Mouse (Mus musculus): ENCODE results near the gene Selenok. TPM values are rescaled to one million over a fixed set of nuclear protein-coding genes. Genes with fewer than 3 reads are reported as not detected.

Selenok gene
- total and polyA plus RNA-seq, 3 experiments: 49.8 to 71.1 TPM; not detected in 1

- Histone ChIP-seq H3K9me3 (replicated peaks; ENCODE audit: insufficient read depth, low read length) (no peaks in the 10 kb centered on the region), H3K4me1 (ENCODE audit: control insufficient read depth in 1 of 2, insufficient read depth in 2 of 2, low read length in 2 of 2) (peaks cover 2 to 3% of the 10 kb centered on the region in 2 experiments; a peak in 1 of 4 replicates), H3K9ac (ENCODE audit: control insufficient read depth, low read depth, low read length, poor library complexity, severe bottlenecking) (no peak overlapping the region), H3K36me3 (ENCODE audit: control insufficient read depth in 1 of 2, insufficient read depth in 2 of 2, low read length in 2 of 2) (peaks cover 0 to 4% of the 10 kb centered on the region in 2 experiments; a peak in 1 of 4 replicates), H3K27ac (ENCODE audit: control insufficient read depth, low read depth, low read length) (no peak overlapping the region), H3K79me2 (ENCODE audit: control insufficient read depth, insufficient read depth, low read length, poor library complexity) (no peaks in the 10 kb centered on the region), H3K4me3 (ENCODE audit: control insufficient read depth in 1 of 2, insufficient read depth in 1 of 2, low read depth in 2 of 2, low read length in 2 of 2) (no peak overlapping the region), H3K27me3 (ENCODE audit: control insufficient read depth in 1 of 2, insufficient read depth in 2 of 2, low read length in 2 of 2) (no peaks in the 10 kb centered on the region)
- no peak for DNase-seq (ENCODE audit: low read depth, low spot score)
- TF ChIP-seq SIN3A (IDR thresholded peaks at IDR 0.05; ENCODE audit: low read length) (no peak), EP300 (IDR thresholded peaks at IDR 0.05; ENCODE audit: low read depth in 1 of 2, low read length in 2 of 2) (no peak), MAFK (IDR thresholded peaks at IDR 0.05; ENCODE audit: borderline replicate concordance, low read depth, low read length) (no peak), CHD1 (IDR thresholded peaks at IDR 0.05; ENCODE audit: low read depth, low read length) (no peak), MYB (IDR thresholded peaks at IDR 0.05; ENCODE audit: low read depth, low read length) (no peak), NRF1 (IDR thresholded peaks at IDR 0.05; ENCODE audit: insufficient read depth, low read depth, low read length, poor library complexity, severe bottlenecking) (no peak), RAD21 (IDR thresholded peaks at IDR 0.05; ENCODE audit: low read depth, low read length) (no peak), MAZ (IDR thresholded peaks at IDR 0.05; ENCODE audit: low read depth, low read length) (no peak), MAX (IDR thresholded peaks at IDR 0.05; ENCODE audit: low read length) (no peak), ZKSCAN1 (IDR thresholded peaks at IDR 0.05; ENCODE audit: low read depth, low read length) (no peak), RCOR1 (IDR thresholded peaks at IDR 0.05; ENCODE audit: low read depth, low read length) (no peak), USF2 (IDR thresholded peaks at IDR 0.05; ENCODE audit: borderline replicate concordance in 1 of 2, insufficient read depth in 1 of 2, low read depth in 1 of 2, low read length in 2 of 2) (no peak), JUND (IDR thresholded peaks at IDR 0.05; ENCODE audit: low read depth, low read length) (no peak), KAT2A (conservative IDR thresholded peaks at IDR 0.05; ENCODE audit: low read depth, low read length) (no peak), ZC3H11A (IDR thresholded peaks at IDR 0.05; ENCODE audit: low read depth, low read length) (no peak), ZNF384 (IDR thresholded peaks at IDR 0.05; ENCODE audit: low read depth, low read length) (no peak), ELF1 (IDR thresholded peaks at IDR 0.05; ENCODE audit: low read depth, low read length) (no peak)
Observed at GRCm38 (mm10) chr14:29996000-29996751, 28.1 kb downstream of the Selenok start.

GRCm38 (mm10) chr14:29997345-29997744 lies 29.2 kb downstream of the Selenok start:
- Histone ChIP-seq H3K9ac (ENCODE audit: control insufficient read depth, low read depth, low read length, poor library complexity, severe bottlenecking) (no peak overlapping the region), H3K27ac (ENCODE audit: control insufficient read depth, low read depth, low read length) (no peak overlapping the region), H3K27me3 (ENCODE audit: control insufficient read depth in 1 of 2, insufficient read depth in 2 of 2, low read length in 2 of 2) (no peaks in the 10 kb centered on the region), H3K36me3 (ENCODE audit: control insufficient read depth in 1 of 2, insufficient read depth in 2 of 2, low read length in 2 of 2) (peaks cover 0 to 4% of the 10 kb centered on the region in 2 experiments; a peak in 1 of 4 replicates), H3K79me2 (ENCODE audit: control insufficient read depth, insufficient read depth, low read length, poor library complexity) (no peaks in the 10 kb centered on the region), H3K4me1 (ENCODE audit: control insufficient read depth in 1 of 2, insufficient read depth in 2 of 2, low read length in 2 of 2) (peaks cover 2 to 3% of the 10 kb centered on the region in 2 experiments; a peak in 1 of 4 replicates), H3K9me3 (replicated peaks; ENCODE audit: insufficient read depth, low read length) (no peaks in the 10 kb centered on the region), H3K4me3 (ENCODE audit: control insufficient read depth in 1 of 2, insufficient read depth in 1 of 2, low read depth in 2 of 2, low read length in 2 of 2) (no peak overlapping the region)
- no peak for TF ChIP-seq E2F4 (IDR thresholded peaks at IDR 0.05; ENCODE audit: borderline replicate concordance, low read depth, low read length)
- TF ChIP-seq NRF1 (IDR thresholded peaks at IDR 0.05; ENCODE audit: insufficient read depth, low read depth, low read length, poor library complexity, severe bottlenecking): no peak
- TF ChIP-seq SIN3A (IDR thresholded peaks at IDR 0.05; ENCODE audit: low read length): no peak
- TF ChIP-seq MAFK (IDR thresholded peaks at IDR 0.05; ENCODE audit: borderline replicate concordance, low read depth, low read length): no peak
- TF ChIP-seq GABPA (IDR thresholded peaks at IDR 0.05; ENCODE audit: low read depth, low read length): no peak
- no peak for TF ChIP-seq RAD21 (IDR thresholded peaks at IDR 0.05; ENCODE audit: low read depth, low read length)
- no peak for TF ChIP-seq TBP (IDR thresholded peaks at IDR 0.05; ENCODE audit: low read depth, low read length)
- no peak for TF ChIP-seq POLR2AphosphoS2 (IDR thresholded peaks at IDR 0.05; ENCODE audit: low read length)
- TF ChIP-seq KAT2A (conservative IDR thresholded peaks at IDR 0.05; ENCODE audit: low read depth, low read length): no peak
- TF ChIP-seq CTCF (IDR thresholded peaks at IDR 0.05 in 2 of 3, conservative IDR thresholded peaks at IDR 0.05 in 1 of 3; ENCODE audit: control insufficient read depth in 1 of 3, insufficient read depth in 1 of 3, low read depth in 2 of 3, low read length in 3 of 3, poor library complexity in 1 of 3, severe bottlenecking in 1 of 3): no peak
- no peak for TF ChIP-seq MYC (IDR thresholded peaks at IDR 0.05; ENCODE audit: low read depth, low read length)
- TF ChIP-seq POLR2A (IDR thresholded peaks at IDR 0.05; ENCODE audit: control insufficient read depth in 1 of 2, insufficient read depth in 1 of 2, low read depth in 1 of 2, low read length in 2 of 2, poor library complexity in 1 of 2): no peak
- TF ChIP-seq ETS1 (IDR thresholded peaks at IDR 0.05; ENCODE audit: low read depth, low read length): no peak
- no peak for DNase-seq (ENCODE audit: low read depth, low spot score)

All from MEL (cell line).